Mouse (Mus musculus) small intestine, adult 2 months (tissue): ENCODE measurements around the gene Katnal1.

ENCODE experiments used
- CTCF ChIP-seq: fragments of 200-500 bp; IDR thresholded peaks from 2 replicates; pipeline ENCODE4 v1.5.1; 2012; ENCODE audit warnings: low read depth, mild to moderate bottlenecking, control low read depth, inconsistent platforms, low read length, moderate library complexity, mixed read lengths; ENCODE audit not compliant: insufficient replicate concordance, insufficient read length; ENCODE audit errors: extremely low read depth
- POLR2A ChIP-seq: fragments of 200-500 bp; IDR thresholded peaks from 2 replicates; pipeline ENCODE4 v1.6.1; 2012; ENCODE audit warnings: low read depth, mild to moderate bottlenecking, control low read depth, inconsistent platforms, low read length, moderate library complexity

DNA sequence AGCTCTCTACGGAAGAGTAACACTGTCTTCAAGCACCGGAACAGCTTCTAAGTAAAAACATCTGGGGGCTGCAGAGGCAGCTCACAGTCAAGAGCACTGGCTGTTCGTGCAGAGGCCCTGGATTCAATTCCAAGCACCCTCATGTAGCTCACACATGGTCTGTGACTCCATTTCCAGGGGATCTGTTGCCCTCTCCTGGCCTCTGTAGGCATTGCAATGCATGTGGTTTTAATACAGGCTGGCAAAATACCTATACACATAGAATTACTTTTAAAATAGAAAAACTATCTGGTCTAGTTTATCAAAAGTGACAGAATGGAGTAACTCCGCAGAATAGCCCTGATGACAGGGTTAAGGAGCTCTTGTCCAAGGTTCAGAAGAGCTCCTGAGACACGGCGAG, 49.9 kb downstream of the Katnal1 start:
- TF ChIP-seq POLR2A (no peak), CTCF (peak; percentile 40; the same call in 1 of the 2 replicates)
